Mouse (Mus musculus) T-helper 17 cell (primary cell): Measurements from ENCODE around the gene Limk2.

ENCODE experiments used
- in situ Hi-C, 2 experiments: fragments of 300-600 bp; cut with MboI, MseI; formaldehyde crosslinking; loops; 1 replicate in 1 of 2; 2 replicates in 1 of 2; pipeline ENCODE4 v1.15.1; 2025; ENCODE audit warnings: high pct_unique_total_duplicates in 2 of 2

The Limk2 gene

DNA sequence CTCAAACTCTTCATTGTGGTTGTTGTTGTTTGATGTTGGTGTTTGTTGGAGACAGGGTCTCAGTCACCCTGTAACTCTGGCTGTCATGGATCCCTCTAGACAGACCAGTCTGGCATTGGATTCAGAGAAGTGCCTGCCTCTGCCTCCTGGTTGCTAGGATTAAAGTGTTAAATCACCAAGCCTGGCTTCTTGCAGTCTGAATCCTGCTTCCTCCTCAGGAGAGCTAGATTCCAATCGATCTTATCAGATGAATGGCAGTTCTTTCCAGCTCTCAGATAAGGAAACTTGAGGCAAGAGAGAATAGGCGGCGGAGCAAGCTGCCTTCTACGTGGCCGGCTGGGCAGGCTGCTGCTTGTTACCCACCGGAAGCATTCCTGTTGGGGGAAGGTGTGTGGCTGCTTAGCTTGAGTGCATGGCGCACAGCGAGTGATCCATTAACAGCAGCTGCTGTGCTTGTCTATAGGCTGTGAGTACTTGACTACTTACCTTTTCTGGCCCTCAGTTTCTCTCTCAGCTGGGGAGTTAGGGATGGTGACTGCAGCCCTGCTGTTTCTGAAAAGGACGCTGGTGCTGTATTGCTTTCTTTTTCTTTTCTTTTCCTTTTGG, 74.2 kb downstream of the Limk2 start:
- in situ Hi-C loops, result loop anchor here in 1 of 2 experiments (5.0 kb wide), 1 partner anchor 67 kb away; no protein-coding TSS in a partner anchor

DNA sequence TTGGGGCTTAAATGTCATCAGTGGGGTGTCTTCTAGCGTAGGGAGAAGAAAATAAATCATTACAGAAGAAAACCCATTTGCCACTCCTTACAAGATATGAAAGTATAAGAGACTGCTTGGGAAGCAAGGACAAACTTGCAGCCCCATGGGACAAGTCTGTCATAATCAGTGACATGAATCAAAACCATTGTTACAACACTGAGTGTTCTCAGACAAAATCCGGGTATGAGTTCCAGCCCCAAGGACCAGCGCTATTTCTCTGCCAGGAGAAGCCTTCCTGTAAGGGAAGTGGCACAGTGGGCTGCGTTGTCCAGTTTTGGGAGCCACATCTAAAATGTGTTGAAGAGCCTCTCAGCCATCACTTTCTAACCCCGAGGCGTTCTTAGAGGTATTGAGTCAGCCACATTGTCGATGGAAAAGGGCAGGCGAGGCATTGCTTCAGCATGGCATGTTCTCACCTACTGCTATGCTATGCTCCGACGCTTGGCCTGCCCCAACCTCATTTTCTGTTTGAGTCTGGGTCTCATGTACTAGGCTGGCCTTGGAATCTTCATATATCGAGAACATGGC, 74.8 kb downstream of the Limk2 start:
- in situ Hi-C loops, result loop anchor here in 1 of 2 experiments (5.0 kb wide), 1 partner anchor 68 kb away; no protein-coding TSS in a partner anchor

DNA sequence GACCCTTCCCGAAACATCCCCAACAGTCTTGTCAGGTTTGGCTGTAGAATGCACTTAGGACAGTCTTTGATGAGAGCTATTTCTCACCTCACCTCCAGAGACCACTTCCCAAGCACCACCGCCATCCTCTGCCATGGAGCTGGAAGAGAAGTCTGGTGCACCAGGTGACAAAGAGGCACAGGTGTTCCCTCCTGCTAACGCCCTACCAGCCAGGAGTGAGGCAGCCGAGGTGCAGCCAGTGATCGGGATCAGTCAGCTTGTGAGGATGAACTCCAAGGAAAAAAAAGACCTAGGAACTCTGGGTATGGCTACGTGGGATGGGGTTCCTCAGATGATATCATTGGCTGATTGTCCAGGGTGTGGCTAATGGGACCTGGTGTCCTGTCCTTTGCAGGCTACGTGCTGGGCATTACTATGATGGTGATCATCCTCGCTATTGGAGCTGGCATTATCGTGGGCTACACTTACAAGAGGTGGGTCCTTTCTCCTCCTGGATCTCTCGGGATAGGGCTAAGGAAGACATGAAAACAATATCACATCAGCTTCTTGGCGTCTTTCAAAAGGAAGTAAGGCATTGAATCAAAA, 75.8 kb downstream of the Limk2 start:
- in situ Hi-C loops, result loop anchor here in 1 of 2 experiments (5.0 kb wide), 1 partner anchor 69 kb away; no protein-coding TSS in a partner anchor

GRCm38 (mm10) chr11:3331756-3332642, 77.0 kb downstream of the Limk2 start:
- in situ Hi-C loops, result loop anchor here in 1 of 2 experiments (5.0 kb wide), 1 partner anchor 70 kb away; no protein-coding TSS in a partner anchor

DNA sequence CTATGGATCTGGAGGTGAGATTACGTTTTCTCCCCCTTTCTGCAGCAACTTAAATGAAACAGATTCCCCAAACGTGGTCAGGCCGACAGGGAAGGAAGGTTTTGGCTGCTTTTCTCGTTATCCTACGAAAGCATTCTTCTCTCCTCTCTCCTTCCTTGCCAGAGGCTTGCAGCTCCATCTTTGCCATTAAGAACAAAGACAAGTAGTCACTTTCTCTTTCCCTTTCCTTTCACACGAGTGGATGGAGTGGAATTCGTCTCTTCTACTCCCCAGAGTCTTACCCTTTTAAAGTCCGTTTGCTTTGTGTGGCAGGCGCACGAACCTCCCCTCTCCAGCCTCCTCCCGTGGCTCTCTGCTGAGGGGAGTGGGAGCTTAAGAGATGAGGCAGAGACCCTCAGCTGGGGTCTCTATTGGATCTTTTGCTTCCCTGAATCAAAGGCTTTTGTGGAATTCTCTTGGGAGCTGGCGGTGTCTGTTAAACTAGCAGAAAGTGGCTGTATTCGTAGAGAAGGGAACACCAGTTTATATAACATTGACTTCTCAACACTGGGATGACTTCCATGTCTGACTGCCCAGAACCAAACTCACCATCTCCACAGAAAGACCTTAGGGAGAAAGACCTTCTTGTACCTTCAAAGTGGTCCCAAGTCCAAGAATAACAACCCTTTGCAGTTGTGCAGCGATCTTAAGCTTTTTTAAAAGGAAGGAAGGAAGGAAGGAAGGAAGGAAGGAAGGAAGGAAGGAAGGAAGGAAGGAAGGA, 77.8 kb downstream of the Limk2 start:
- in situ Hi-C loops, result loop anchor here in 1 of 2 experiments (5.0 kb wide), 1 partner anchor 71 kb away; no protein-coding TSS in a partner anchor

GRCm38 (mm10) chr11:3330566-3330965, 78.4 kb downstream of the Limk2 start:
- in situ Hi-C loops, result loop anchor here in 1 of 2 experiments (5.0 kb wide), 1 partner anchor 72 kb away; no protein-coding TSS in a partner anchor

GRCm38 (mm10) chr11:3329891-3330451, 79.0 kb downstream of the Limk2 start, which contains the start of gene Pik3ip1:
Gene Pik3ip1 (plus strand): TSS chr11:3330401.
- in situ Hi-C loops, result loop anchor here in 1 of 2 experiments (5.0 kb wide), 2 partner anchors 38 to 72 kb away; no protein-coding TSS in a partner anchor

- in situ Hi-C loops, result loop anchor here in 1 of 2 experiments (5.0 kb wide), 1 partner anchor 37 kb away; no protein-coding TSS in a partner anchor
Measured at GRCm38 (mm10) chr11:3328806-3329775, 79.9 kb downstream of the Limk2 start.

- in situ Hi-C loops, result loop anchor here in 1 of 2 experiments (5.0 kb wide), 1 partner anchor 36 kb away; no protein-coding TSS in a partner anchor
Measured at GRCm38 (mm10) chr11:3328271-3328670, 80.7 kb downstream of the Limk2 start.

DNA sequence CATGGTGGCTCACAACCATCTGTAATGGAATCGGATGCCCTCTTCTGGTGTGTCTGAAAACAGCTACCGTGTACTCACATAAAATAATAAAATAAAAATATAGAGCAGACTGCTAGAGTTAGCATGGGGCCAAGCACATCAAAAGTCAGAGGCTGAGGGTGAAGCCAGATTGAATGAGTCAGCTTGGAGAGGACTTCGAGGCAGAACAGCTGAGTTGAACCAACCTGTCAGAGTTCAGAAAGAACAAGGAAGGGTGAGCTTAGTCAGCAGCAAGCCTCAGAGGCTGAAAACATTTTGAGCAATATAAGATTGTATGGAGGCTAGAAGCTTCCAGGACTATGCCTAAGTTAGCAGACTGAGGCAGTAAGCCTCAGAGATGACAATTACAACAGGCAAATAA, 90.7 kb downstream of the Limk2 start:
- in situ Hi-C loops, result no loop called here

DNA sequence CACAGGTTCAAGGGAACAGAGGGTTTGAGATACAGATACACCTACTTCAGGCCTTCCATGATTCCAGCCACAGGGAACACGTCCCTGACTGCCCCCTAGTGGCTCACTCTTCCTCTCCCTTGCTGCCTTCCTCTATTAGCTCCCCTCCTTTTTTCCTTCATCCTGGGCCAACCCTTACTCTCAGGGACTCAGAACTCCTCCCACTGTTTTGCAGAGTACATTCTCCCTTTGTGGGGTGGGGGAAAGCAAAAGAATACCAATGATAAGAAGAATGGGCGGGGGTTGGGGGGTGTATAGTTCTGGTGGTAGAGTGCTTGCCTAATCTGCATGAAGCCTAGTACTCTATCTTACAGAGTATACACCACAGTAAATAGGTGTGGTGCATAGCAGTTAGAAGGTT, 94.8 kb downstream of the Limk2 start:
- in situ Hi-C loops, result no loop called here

DNA sequence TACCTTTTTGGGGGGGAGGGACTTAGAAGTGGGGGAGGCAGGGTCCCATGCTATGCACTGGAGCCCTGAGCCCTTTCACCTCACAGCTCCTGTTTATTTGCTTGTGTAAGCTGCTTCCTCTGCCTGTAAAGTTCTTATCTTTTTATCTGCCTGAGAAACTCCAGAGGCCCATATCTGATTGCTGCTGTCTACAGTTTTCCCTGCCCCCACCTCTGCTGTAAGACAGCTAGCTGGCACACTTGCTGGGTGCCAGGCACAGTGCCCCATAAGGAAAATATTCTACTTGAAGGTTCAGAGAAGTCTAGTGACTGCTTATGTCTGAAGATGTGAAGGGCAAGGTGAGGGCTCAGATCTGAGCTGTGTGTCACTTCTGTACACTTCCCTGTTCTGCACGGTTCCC, 95.7 kb downstream of the Limk2 start:
- in situ Hi-C loops, result no loop called here

- in situ Hi-C loops, result no loop called here
Measured at GRCm38 (mm10) chr11:3311586-3312347, 97.2 kb downstream of the Limk2 start.

- in situ Hi-C loops, result no loop called here
Measured at GRCm38 (mm10) chr11:3310789-3311585, 98.0 kb downstream of the Limk2 start.

DNA sequence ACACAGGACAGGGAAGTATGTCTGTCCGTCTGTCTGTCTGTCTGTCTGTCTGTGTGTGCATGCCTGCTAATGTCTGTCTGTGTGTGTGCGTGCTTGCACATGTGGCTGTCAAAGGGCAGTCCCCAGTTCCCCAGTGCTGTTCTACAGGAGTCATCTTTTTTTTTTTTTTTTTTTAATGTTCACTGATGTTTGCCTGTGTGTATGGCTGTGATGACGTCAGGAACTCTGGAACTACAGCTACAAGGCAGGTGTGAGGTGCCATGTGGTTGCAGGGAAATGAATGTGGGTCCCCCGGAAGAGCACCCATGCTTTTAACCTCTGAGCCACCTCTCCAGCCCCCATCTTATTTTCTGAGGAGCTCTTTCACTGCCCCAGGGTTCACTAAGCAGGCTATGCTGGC, 99.1 kb downstream of the Limk2 start:
- in situ Hi-C loops, result no loop called here

GRCm38 (mm10) chr11:3307875-3308274, 101.1 kb downstream of the Limk2 start:
- in situ Hi-C loops, result no loop called here

DNA sequence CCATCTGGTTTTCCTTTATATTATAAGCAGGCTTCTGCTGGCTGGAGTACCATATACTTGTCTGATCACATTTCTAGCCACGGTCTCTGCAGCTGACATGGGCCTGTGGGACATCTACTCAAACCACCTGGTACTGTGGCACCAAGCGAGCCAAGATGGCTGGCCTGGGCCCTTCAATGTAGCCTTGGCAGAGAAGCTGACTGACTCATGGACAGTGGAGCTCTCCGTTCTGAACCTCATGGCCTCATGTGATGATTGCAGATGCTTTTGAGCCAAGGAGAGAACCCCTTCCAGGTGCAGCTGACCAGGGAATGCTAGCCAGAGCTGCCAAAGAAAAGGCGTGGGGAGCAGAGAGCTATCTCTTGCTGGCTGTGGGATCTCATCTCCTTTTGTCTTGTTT, 103.2 kb downstream of the Limk2 start:
- in situ Hi-C loops, result no loop called here
